Mouse (Mus musculus): ENCODE measurements around the gene Abcf3. TPM values are rescaled to one million over a fixed set of nuclear protein-coding genes. Genes with fewer than 3 reads are reported as not detected.

Abcf3 gene
- polyA plus RNA-seq, 1 experiment from 2014 or later, result 84.6 TPM

GRCm38 (mm10) chr16:20517701-20518374 lies 30.5 kb upstream of the Abcf3 start:
- H3K9ac ChIP-seq (replicated peaks; ENCODE audit: low read depth, low read length), result peak overlapping the region; percentile 99
- H3K4me2 ChIP-seq (ENCODE audit: low read length), result peak overlapping the region; percentile 89
- H3K36me3 ChIP-seq (ENCODE audit: control insufficient read depth, insufficient read depth), result no peaks in the 10 kb centered on the region
- H3K27me3 ChIP-seq (replicated peaks; ENCODE audit: control insufficient read depth, insufficient read depth, low read length), result no peaks in the 10 kb centered on the region
- H3K27ac ChIP-seq (ENCODE audit: low read length), result peak overlapping the region; percentile 90
- ATAC-seq, result peak; percentile 22
- peaks cover 30% of the 10 kb centered on the region for H3K4me1 ChIP-seq (replicated peaks; ENCODE audit: control insufficient read depth, insufficient read depth, low read length)
- no peaks in the 10 kb centered on the region for H3K9me3 ChIP-seq (ENCODE audit: control insufficient read depth, low read length)
- WGBS, result 0% methylated on average over 6 of the region's 6 CpGs
- peak overlapping the region; percentile 98 for H3K4me3 ChIP-seq (replicated peaks; ENCODE audit: low read length)

- Histone ChIP-seq H3K9ac (replicated peaks; ENCODE audit: low read depth, low read length) (no peak overlapping the region), H3K36me3 (ENCODE audit: control insufficient read depth, insufficient read depth) (peaks cover 41% of the 10 kb centered on the region)
Measured at GRCm38 (mm10) chr16:20523886-20524285, 24.5 kb upstream of the Abcf3 start.

GRCm38 (mm10) chr16:20528779-20529178 lies 19.6 kb upstream of the Abcf3 start:
- Histone ChIP-seq H3K9me3 (ENCODE audit: control insufficient read depth, low read length) (no peaks in the 10 kb centered on the region), H3K27ac (ENCODE audit: low read length) (peak overlapping the region; percentile 37; the same call in 1 of the 2 replicates), H3K9ac (replicated peaks; ENCODE audit: low read depth, low read length) (peak overlapping the region; percentile 9; the same call in 1 of the 2 replicates), H3K4me1 (replicated peaks; ENCODE audit: control insufficient read depth, insufficient read depth, low read length) (peaks cover 8% of the 10 kb centered on the region), H3K4me3 (replicated peaks; ENCODE audit: low read length) (no peak overlapping the region), H3K36me3 (ENCODE audit: control insufficient read depth, insufficient read depth) (peaks cover 52% of the 10 kb centered on the region), H3K4me2 (ENCODE audit: low read length) (no peak overlapping the region), H3K27me3 (replicated peaks; ENCODE audit: control insufficient read depth, insufficient read depth, low read length) (no peaks in the 10 kb centered on the region)
- ATAC-seq, result no peak
- WGBS, result 73% methylated on average over 5 of the region's 5 CpGs

More at GRCm38 (mm10) chr16:20523886-20524285, 24.5 kb upstream of the Abcf3 start:
- Histone ChIP-seq H3K4me1 (replicated peaks; ENCODE audit: control insufficient read depth, insufficient read depth, low read length) (peaks cover 17% of the 10 kb centered on the region), H3K4me2 (ENCODE audit: low read length) (no peak overlapping the region), H3K27ac (ENCODE audit: low read length) (no peak overlapping the region), H3K4me3 (replicated peaks; ENCODE audit: low read length) (no peak overlapping the region), H3K27me3 (replicated peaks; ENCODE audit: control insufficient read depth, insufficient read depth, low read length) (no peaks in the 10 kb centered on the region), H3K9me3 (ENCODE audit: control insufficient read depth, low read length) (no peaks in the 10 kb centered on the region)
- WGBS, result 80% methylated on average over 10 of the region's 10 CpGs
- ATAC-seq, result no peak

- ATAC-seq, result peak; percentile 29
Measured at GRCm38 (mm10) chr16:20529375-20529774, 19.0 kb upstream of the Abcf3 start.

GRCm38 (mm10) chr16:20530941-20531340 lies 17.4 kb upstream of the Abcf3 start:
- H3K4me2 ChIP-seq (ENCODE audit: low read length), result no peak overlapping the region
- H3K36me3 ChIP-seq (ENCODE audit: control insufficient read depth, insufficient read depth), result peaks cover 36% of the 10 kb centered on the region
- H3K9me3 ChIP-seq (ENCODE audit: control insufficient read depth, low read length), result no peaks in the 10 kb centered on the region
- 96% methylated on average over 20 of the region's 20 CpGs for WGBS
- peaks cover 8% of the 10 kb centered on the region for H3K4me1 ChIP-seq (replicated peaks; ENCODE audit: control insufficient read depth, insufficient read depth, low read length)
- no peak overlapping the region for H3K4me3 ChIP-seq (replicated peaks; ENCODE audit: low read length)
- no peaks in the 10 kb centered on the region for H3K27me3 ChIP-seq (replicated peaks; ENCODE audit: control insufficient read depth, insufficient read depth, low read length)
- ATAC-seq, result no peak
- H3K27ac ChIP-seq (ENCODE audit: low read length), result no peak overlapping the region
- no peak overlapping the region for H3K9ac ChIP-seq (replicated peaks; ENCODE audit: low read depth, low read length)

More at GRCm38 (mm10) chr16:20529375-20529774, 19.0 kb upstream of the Abcf3 start:
- no peak overlapping the region for H3K4me2 ChIP-seq (ENCODE audit: low read length)
- H3K9ac ChIP-seq (replicated peaks; ENCODE audit: low read depth, low read length), result no peak overlapping the region
- peaks cover 8% of the 10 kb centered on the region for H3K4me1 ChIP-seq (replicated peaks; ENCODE audit: control insufficient read depth, insufficient read depth, low read length)
- H3K36me3 ChIP-seq (ENCODE audit: control insufficient read depth, insufficient read depth), result peaks cover 49% of the 10 kb centered on the region
- H3K9me3 ChIP-seq (ENCODE audit: control insufficient read depth, low read length), result no peaks in the 10 kb centered on the region
- no peak overlapping the region for H3K4me3 ChIP-seq (replicated peaks; ENCODE audit: low read length)
- no peak overlapping the region for H3K27ac ChIP-seq (ENCODE audit: low read length)
- no peaks in the 10 kb centered on the region for H3K27me3 ChIP-seq (replicated peaks; ENCODE audit: control insufficient read depth, insufficient read depth, low read length)
- WGBS, result 14% methylated on average over 1 of the region's 1 CpGs

GRCm38 (mm10) chr16:20534617-20535295 lies 13.6 kb upstream of the Abcf3 start:
- H3K36me3 ChIP-seq (ENCODE audit: control insufficient read depth, insufficient read depth), result peaks cover 22% of the 10 kb centered on the region
- H3K4me3 ChIP-seq (replicated peaks; ENCODE audit: low read length), result no peak overlapping the region
- 47% methylated on average over 10 of the region's 10 CpGs for WGBS
- no peaks in the 10 kb centered on the region for H3K9me3 ChIP-seq (ENCODE audit: control insufficient read depth, low read length)
- H3K9ac ChIP-seq (replicated peaks; ENCODE audit: low read depth, low read length), result no peak overlapping the region
- no peak overlapping the region for H3K4me2 ChIP-seq (ENCODE audit: low read length)
- H3K27me3 ChIP-seq (replicated peaks; ENCODE audit: control insufficient read depth, insufficient read depth, low read length), result no peaks in the 10 kb centered on the region
- ATAC-seq, result no peak
- H3K4me1 ChIP-seq (replicated peaks; ENCODE audit: control insufficient read depth, insufficient read depth, low read length), result peaks cover 26% of the 10 kb centered on the region
- H3K27ac ChIP-seq (ENCODE audit: low read length), result no peak overlapping the region

- H3K9me3 ChIP-seq (ENCODE audit: control insufficient read depth, low read length), result no peaks in the 10 kb centered on the region
- H3K27ac ChIP-seq (ENCODE audit: low read length), result peak within 1 kb of the TSS; percentile 67
- H3K27me3 ChIP-seq (replicated peaks; ENCODE audit: control insufficient read depth, insufficient read depth, low read length), result no peaks in the 10 kb centered on the region
- H3K36me3 ChIP-seq (ENCODE audit: control insufficient read depth, insufficient read depth), result peaks cover 25% of the 10 kb centered on the region
- WGBS, result under 1% methylated on average over 52 of the region's 52 CpGs
- H3K9ac ChIP-seq (replicated peaks; ENCODE audit: low read depth, low read length), result peak within 1 kb of the TSS; percentile 99
- H3K4me3 ChIP-seq (replicated peaks; ENCODE audit: low read length), result peak within 1 kb of the TSS; percentile 97
- H3K4me2 ChIP-seq (ENCODE audit: low read length), result peak within 1 kb of the TSS; percentile 94
- ATAC-seq, result peak; percentile 99
- peaks cover 26% of the 10 kb centered on the region for H3K4me1 ChIP-seq (replicated peaks; ENCODE audit: control insufficient read depth, insufficient read depth, low read length)
Measured at GRCm38 (mm10) chr16:20535296-20536080, 12.9 kb upstream of the Abcf3 start, which contains the start of gene Ap2m1. Gene Ap2m1, plus strand, starts transcription at chr16:20535478.

GRCm38 (mm10) chr16:20536081-20536665 lies 12.2 kb upstream of the Abcf3 start:
- Histone ChIP-seq H3K27ac (ENCODE audit: low read length) (peak overlapping the region; percentile 67; the same call in 1 of the 2 replicates), H3K36me3 (ENCODE audit: control insufficient read depth, insufficient read depth) (peaks cover 23% of the 10 kb centered on the region), H3K4me1 (replicated peaks; ENCODE audit: control insufficient read depth, insufficient read depth, low read length) (peaks cover 26% of the 10 kb centered on the region), H3K9ac (replicated peaks; ENCODE audit: low read depth, low read length) (peak overlapping the region; percentile 99), H3K4me3 (replicated peaks; ENCODE audit: low read length) (peak overlapping the region; percentile 97), H3K4me2 (ENCODE audit: low read length) (peak overlapping the region; percentile 94), H3K9me3 (ENCODE audit: control insufficient read depth, low read length) (no peaks in the 10 kb centered on the region), H3K27me3 (replicated peaks; ENCODE audit: control insufficient read depth, insufficient read depth, low read length) (no peaks in the 10 kb centered on the region)
- WGBS, result 33% methylated on average over 9 of the region's 9 CpGs
- no peak for ATAC-seq

Data from forebrain, embryonic 16.5 days (tissue).